Comparison of ENCODE assay signal across 18 mouse cellular contexts in the genomic region with DNA sequence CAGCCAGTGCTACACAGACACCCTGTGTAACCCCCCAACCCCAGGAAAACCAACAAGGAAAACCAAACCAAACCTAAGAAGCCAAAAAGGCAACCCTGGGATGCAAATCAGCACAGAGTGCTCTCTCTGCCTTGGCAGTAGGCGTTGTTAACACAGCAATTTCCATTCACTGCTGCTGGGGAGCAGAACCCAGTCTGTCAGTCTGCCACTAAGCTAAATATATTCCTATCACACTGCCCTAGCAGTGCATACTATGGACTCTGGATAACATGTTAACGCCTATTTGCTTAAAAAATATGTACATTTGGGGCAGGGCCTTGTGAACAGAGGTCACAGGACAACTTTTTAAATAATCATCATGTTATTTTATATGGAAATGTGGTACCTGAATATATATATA. TPM values are rescaled to one million over a fixed set of nuclear protein-coding genes. Genes with fewer than 3 reads are reported as not detected.
DNase-seq lines count a peak whose midpoint lies in the region; ATAC-seq and TF ChIP-seq lines count a peak whose summit lies in the region.
"Had no signal": no experiment of that assay in that cellular context is flagged by ENCODE, and none has a peak within 500 bp of the region (broad histone marks: within the 10 kb centered on the region; RNA-seq: fewer than 3 reads in every experiment).

No protein-coding gene starts in this region.

- H3K9me3 ChIP-seq in forebrain, embryonic 16.5 days (ENCODE audit: control insufficient read depth, low read length): no peaks in the 10 kb centered on the region
- peaks cover 3% of the 10 kb centered on the region; the same call in 1 of the 2 replicates for H3K9me3 ChIP-seq in forebrain, embryonic 11.5 days (ENCODE audit: control insufficient read depth, low read length)
- H3K9me3 ChIP-seq in hindbrain, postnatal 0 days (ENCODE audit: low read length): no peaks in the 10 kb centered on the region
- H3K9me3 ChIP-seq in hindbrain, embryonic 16.5 days (ENCODE audit: control insufficient read depth, low read length): no peaks in the 10 kb centered on the region
- H3K9me3 ChIP-seq in CH12.LX (replicated peaks; ENCODE audit: low read length): no peaks in the 10 kb centered on the region
- H3K9me3 ChIP-seq in stomach, embryonic 14.5 days (ENCODE audit: control insufficient read depth, low read depth, low read length): no peaks in the 10 kb centered on the region; the same call in 1 of the 2 replicates
- H3K9me3 ChIP-seq: hindbrain, embryonic 15.5 days; limb, embryonic 15.5 days had no signal

- ATAC-seq in forebrain, embryonic 16.5 days: peak; percentile 55; the same call in 1 of the 2 replicates
- no peak for ATAC-seq in forebrain, embryonic 11.5 days (replicated peaks; ENCODE audit: low FRiP score)
- no peak for ATAC-seq in hindbrain, postnatal 0 days
- no peak for ATAC-seq in hindbrain, embryonic 16.5 days
- peak; percentile 28; the same call in 1 of the 2 replicates for ATAC-seq in stomach, embryonic 14.5 days (ENCODE audit: insufficient number of reproducible peaks, insufficient read depth, low FRiP score, low read depth)

- no peak overlapping the region for H3K4me3 ChIP-seq in forebrain, embryonic 16.5 days (replicated peaks; ENCODE audit: low read length)
- H3K4me3 ChIP-seq in forebrain, embryonic 11.5 days (ENCODE audit: low read depth, low read length): no peak overlapping the region
- no peak overlapping the region for H3K4me3 ChIP-seq in hindbrain, postnatal 0 days (ENCODE audit: low read length)
- H3K4me3 ChIP-seq in hindbrain, embryonic 16.5 days (ENCODE audit: low read length): no peak overlapping the region
- H3K4me3 ChIP-seq in CH12.LX (replicated peaks in 1 of 3; ENCODE audit: low read depth in 2 of 3, low read length in 2 of 3, poor library complexity in 1 of 3): no peak overlapping the region
- H3K4me3 ChIP-seq in stomach, embryonic 14.5 days (ENCODE audit: low read depth, low read length): no peak overlapping the region
- H3K4me3 ChIP-seq: erythroblast, embryonic 14.5 days; hindbrain, embryonic 15.5 days; limb, embryonic 15.5 days had no signal

- peaks cover 23% of the 10 kb centered on the region for H3K4me1 ChIP-seq in forebrain, embryonic 16.5 days (replicated peaks; ENCODE audit: control insufficient read depth, insufficient read depth, low read length)
- H3K4me1 ChIP-seq in forebrain, embryonic 11.5 days (replicated peaks; ENCODE audit: control insufficient read depth, insufficient read depth, low read length): peaks cover 6% of the 10 kb centered on the region
- H3K4me1 ChIP-seq in hindbrain, postnatal 0 days (ENCODE audit: insufficient read depth, low read length): peaks cover 4% of the 10 kb centered on the region; the same call in 1 of the 2 replicates
- H3K4me1 ChIP-seq in hindbrain, embryonic 16.5 days (ENCODE audit: control insufficient read depth, insufficient read depth, low read depth, low read length): no peaks in the 10 kb centered on the region; the same call in 1 of the 2 replicates
- H3K4me1 ChIP-seq in CH12.LX (ENCODE audit: control insufficient read depth in 1 of 2, insufficient read depth in 2 of 2): peaks cover 19 to 65% of the 10 kb centered on the region in 2 experiments
- peaks cover 8% of the 10 kb centered on the region for H3K4me1 ChIP-seq in stomach, embryonic 14.5 days (ENCODE audit: control insufficient read depth, insufficient read depth, low read length)

- no peak overlapping the region for H3K9ac ChIP-seq in forebrain, embryonic 16.5 days (replicated peaks; ENCODE audit: low read depth, low read length)
- H3K9ac ChIP-seq in forebrain, embryonic 11.5 days (ENCODE audit: low read length): no peak overlapping the region
- 0 out of 2 replicates have a peak overlapping the region, but pooled peaks have one; percentile 21 for H3K9ac ChIP-seq in hindbrain, postnatal 0 days (replicated peaks; ENCODE audit: low read length)
- no peak overlapping the region for H3K9ac ChIP-seq in hindbrain, embryonic 16.5 days (ENCODE audit: low read depth, low read length)
- H3K9ac ChIP-seq in CH12.LX (ENCODE audit: insufficient read depth, low read depth): no peak overlapping the region; the same call in 1 of the 2 replicates
- no peak overlapping the region for H3K9ac ChIP-seq in stomach, embryonic 14.5 days (replicated peaks; ENCODE audit: low read depth, low read length)
- H3K9ac ChIP-seq: hindbrain, embryonic 15.5 days; limb, embryonic 15.5 days; lung, embryonic 14.5 days had no signal

- H3K27ac ChIP-seq in forebrain, embryonic 16.5 days (ENCODE audit: low read length): peak overlapping the region; percentile 17; the same call in 1 of the 2 replicates
- no peak overlapping the region for H3K27ac ChIP-seq in forebrain, embryonic 11.5 days (ENCODE audit: low read depth, low read length)
- no peak overlapping the region for H3K27ac ChIP-seq in hindbrain, postnatal 0 days
- no peak overlapping the region for H3K27ac ChIP-seq in hindbrain, embryonic 16.5 days (ENCODE audit: low read depth, low read length)
- H3K27ac ChIP-seq in CH12.LX (ENCODE audit: insufficient read depth, low read depth): peak overlapping the region; percentile 35; the same call in 1 of the 2 replicates
- no peak overlapping the region for H3K27ac ChIP-seq in stomach, embryonic 14.5 days (ENCODE audit: low read length)
- H3K27ac ChIP-seq: hindbrain, embryonic 15.5 days; limb, embryonic 15.5 days had no signal

- dilution Hi-C loops in CH12.LX (cut with MboI; ENCODE audit: extremely low pct_ligation_motif_present, extremely low pct_unique_long_range_greater_than_20kb, low sequenced_read_pairs): no loop called here

- no peak for DNase-seq in forebrain, embryonic 11.5 days (ENCODE audit: low spot score)
- DNase-seq in hindbrain, postnatal 0 days (ENCODE audit: low spot score): no peak
- DNase-seq in CH12.LX (ENCODE audit: extremely low read depth): no peak
- no peak for DNase-seq in adrenal gland, postnatal 4 days (ENCODE audit: low spot score in 2 of 2)
- DNase-seq: adrenal gland, postnatal 10 days; cerebellum, adult 2 months; kidney, adult 9 months; kidney, postnatal 36 days; lung, embryonic 14.5 days; midbrain, embryonic 14.5 days; spleen, adult 18-20 months; thymus, postnatal 36 days had no signal

- peaks cover 3% of the 10 kb centered on the region; the same call in 1 of the 2 replicates for H3K36me3 ChIP-seq in forebrain, embryonic 16.5 days (ENCODE audit: control insufficient read depth, insufficient read depth)
- peaks cover 3% of the 10 kb centered on the region; the same call in 1 of the 2 replicates for H3K36me3 ChIP-seq in forebrain, embryonic 11.5 days (ENCODE audit: control insufficient read depth, insufficient read depth, low read length)
- H3K36me3 ChIP-seq in hindbrain, postnatal 0 days (ENCODE audit: insufficient read depth, low read length): no peaks in the 10 kb centered on the region
- no peaks in the 10 kb centered on the region for H3K36me3 ChIP-seq in hindbrain, embryonic 16.5 days (ENCODE audit: control insufficient read depth, insufficient read depth, low read length)
- H3K36me3 ChIP-seq in CH12.LX (replicated peaks in 1 of 2; ENCODE audit: control insufficient read depth in 1 of 2, insufficient read depth in 1 of 2, low read length in 1 of 2): peaks cover 1 to 19% of the 10 kb centered on the region in 2 experiments
- H3K36me3 ChIP-seq in stomach, embryonic 14.5 days (ENCODE audit: control insufficient read depth, insufficient read depth, low read length): no peaks in the 10 kb centered on the region
- H3K36me3 ChIP-seq: hindbrain, embryonic 15.5 days had no signal

- no peak for TF ChIP-seq CTCF in hindbrain, postnatal 0 days (IDR thresholded peaks at IDR 0.05; ENCODE audit: low read depth)
- TF ChIP-seq CTCF in CH12.LX (conservative IDR thresholded peaks at IDR 0.05 in 1 of 2, IDR thresholded peaks at IDR 0.05 in 1 of 2; ENCODE audit: low read depth in 2 of 2, low read length in 2 of 2): no peak

- no peak for TF ChIP-seq RAD21 in CH12.LX (IDR thresholded peaks at IDR 0.05; ENCODE audit: low read depth, low read length)

- peaks cover 80% of the 10 kb centered on the region for H3K79me2 ChIP-seq in CH12.LX (replicated peaks; ENCODE audit: control insufficient read depth, extremely low read depth, insufficient read depth, poor library complexity, severe bottlenecking)

- H3K27me3 ChIP-seq in forebrain, embryonic 16.5 days (replicated peaks; ENCODE audit: control insufficient read depth, insufficient read depth, low read length): no peaks in the 10 kb centered on the region
- H3K27me3 ChIP-seq in forebrain, embryonic 11.5 days (ENCODE audit: control insufficient read depth, insufficient read depth, low read length): no peaks in the 10 kb centered on the region
- no peaks in the 10 kb centered on the region for H3K27me3 ChIP-seq in hindbrain, postnatal 0 days (ENCODE audit: insufficient read depth, low read length)
- H3K27me3 ChIP-seq in hindbrain, embryonic 16.5 days (replicated peaks; ENCODE audit: control insufficient read depth, insufficient read depth, low read length): no peaks in the 10 kb centered on the region
- no peaks in the 10 kb centered on the region for H3K27me3 ChIP-seq in CH12.LX (replicated peaks)
- no peaks in the 10 kb centered on the region for H3K27me3 ChIP-seq in stomach, embryonic 14.5 days (ENCODE audit: control insufficient read depth, insufficient read depth, low read length)
- H3K27me3 ChIP-seq: hindbrain, embryonic 15.5 days; limb, embryonic 15.5 days had no signal

- H3K4me2 ChIP-seq in forebrain, embryonic 16.5 days (ENCODE audit: low read length): no peak overlapping the region
- no peak overlapping the region for H3K4me2 ChIP-seq in forebrain, embryonic 11.5 days (ENCODE audit: low read depth, low read length, severe bottlenecking)
- no peak overlapping the region for H3K4me2 ChIP-seq in hindbrain, postnatal 0 days (ENCODE audit: low read depth, low read length)
- no peak overlapping the region for H3K4me2 ChIP-seq in hindbrain, embryonic 16.5 days (ENCODE audit: low read length)
- H3K4me2 ChIP-seq in CH12.LX (ENCODE audit: insufficient read depth, low read depth, poor library complexity, severe bottlenecking): peak overlapping the region; percentile 75; the same call in 1 of the 2 replicates
- no peak overlapping the region for H3K4me2 ChIP-seq in stomach, embryonic 14.5 days (replicated peaks; ENCODE audit: low read depth, low read length)
- H3K4me2 ChIP-seq: hindbrain, embryonic 15.5 days; limb, embryonic 15.5 days; lung, embryonic 14.5 days had no signal

- peak; percentile 20; the same call in 1 of the 2 replicates for TF ChIP-seq EP300 in CH12.LX (IDR thresholded peaks at IDR 0.05; ENCODE audit: low read length)

- WGBS in forebrain, embryonic 16.5 days: 59% methylated on average over 2 of the region's 2 CpGs
- WGBS in forebrain, embryonic 11.5 days: 79% methylated on average over 2 of the region's 2 CpGs
- 65% methylated on average over 2 of the region's 2 CpGs for WGBS in hindbrain, postnatal 0 days
- 72% methylated on average over 2 of the region's 2 CpGs for WGBS in hindbrain, embryonic 16.5 days
- 63% methylated on average over 2 of the region's 2 CpGs for WGBS in stomach, embryonic 14.5 days

- in situ Hi-C loops in CH12.LX (cut with MboI; ENCODE audit: low pct_ligation_motif_present, low pct_unique_long_range_greater_than_20kb, low sequenced_read_pairs): no loop called here

- no peak for TF ChIP-seq POLR2A in CH12.LX (IDR thresholded peaks at IDR 0.05; ENCODE audit: low read depth, low read length)

RNA-seq across cellular contexts. Expression of a gene that starts 8.7 kb away (rescaled TPM):
- polyA plus RNA-seq in forebrain, embryonic 16.5 days (2015; fragmentation: Nextera tagmentation; extraction: Ambion mirVana): 59.0 and 60.8 TPM in 2 replicates
- 86.1 and 90.8 TPM in 2 replicates for polyA plus RNA-seq in forebrain, embryonic 11.5 days (2014; fragmentation: Nextera tagmentation; extraction: Ambion mirVana)
- 28.7 and 39.4 TPM in 2 replicates for total RNA-seq in hindbrain, postnatal 0 days (2014; rRNA removed)
- 38.5 and 41.2 TPM in 2 replicates for polyA plus RNA-seq in hindbrain, postnatal 0 days (2015; fragmentation: Nextera tagmentation; extraction: Ambion mirVana)
- 34.6 and 40.4 TPM in 2 replicates for polyA plus RNA-seq in hindbrain, embryonic 16.5 days (2015; fragmentation: Nextera tagmentation; extraction: Ambion mirVana)
- total RNA-seq in CH12.LX (2012; rRNA removed) (45.2 and 53.3 TPM in 2 replicates), CH12.LX (2014; rRNA removed) (59.7 and 69.4 TPM in 2 replicates)
- polyA plus RNA-seq in CH12.LX (2012; ENCODE audit: insufficient read length, low read depth): 75.7 and 85.9 TPM in 2 replicates
- 76.7 and 77.5 TPM in 2 replicates for polyA plus RNA-seq in stomach, embryonic 14.5 days (2014; fragmentation: Nextera tagmentation; extraction: Ambion mirVana)
- 10 to 100 TPM; 49.0 to 50.8 TPM for total RNA-seq in adrenal gland, postnatal 4 days (2021)

RNA-seq across cellular contexts. Expression of a gene that starts 13.2 kb away (rescaled TPM):
- polyA plus RNA-seq in forebrain, embryonic 16.5 days (2015; fragmentation: Nextera tagmentation; extraction: Ambion mirVana): 37.5 and 38.6 TPM in 2 replicates
- polyA plus RNA-seq in forebrain, embryonic 11.5 days (2014; fragmentation: Nextera tagmentation; extraction: Ambion mirVana): 44.5 and 45.3 TPM in 2 replicates
- total RNA-seq in hindbrain, postnatal 0 days (2014; rRNA removed): 18.7 and 19.0 TPM in 2 replicates
- 24.6 and 26.1 TPM in 2 replicates for polyA plus RNA-seq in hindbrain, postnatal 0 days (2015; fragmentation: Nextera tagmentation; extraction: Ambion mirVana)
- polyA plus RNA-seq in hindbrain, embryonic 16.5 days (2015; fragmentation: Nextera tagmentation; extraction: Ambion mirVana): 32.8 and 36.3 TPM in 2 replicates
- total RNA-seq in CH12.LX (2012; rRNA removed) (16.0 and 22.7 TPM in 2 replicates), CH12.LX (2014; rRNA removed) (18.9 and 19.3 TPM in 2 replicates)
- polyA plus RNA-seq in CH12.LX (2012; ENCODE audit: insufficient read length, low read depth): 33.6 and 40.1 TPM in 2 replicates
- 32.2 and 33.5 TPM in 2 replicates for polyA plus RNA-seq in stomach, embryonic 14.5 days (2014; fragmentation: Nextera tagmentation; extraction: Ambion mirVana)
- 10 to 100 TPM; 43.7 to 46.0 TPM for total RNA-seq in adrenal gland, postnatal 4 days (2021)

Comparison
In these comparisons a context has a peak if more than half of its experiments do, and no peak if none do; other contexts are left out.
1. ATAC-seq: peak in forebrain, embryonic 16.5 days (single experiment) and stomach, embryonic 14.5 days (single experiment); none in forebrain, embryonic 11.5 days (single experiment), hindbrain, postnatal 0 days (single experiment) and hindbrain, embryonic 16.5 days (single experiment).
2. H3K27ac ChIP-seq: peak in forebrain, embryonic 16.5 days (single experiment) and CH12.LX (single experiment); none in forebrain, embryonic 11.5 days (single experiment), hindbrain, postnatal 0 days (single experiment), hindbrain, embryonic 16.5 days (single experiment) and stomach, embryonic 14.5 days (single experiment).